Mouse (Mus musculus): ENCODE data around the gene Edc4.

Edc4 gene

GRCm38 (mm10) chr8:105861951-105862350, 18.7 kb upstream of the Edc4 start:
- in situ Hi-C loops (cut with MboI; ENCODE audit: low pct_unique_long_range_greater_than_20kb in 1 of 2, low sequenced_read_pairs in 2 of 2, unreplicated experiment in 1 of 2): no loop called here

- in situ Hi-C loops (cut with MboI; ENCODE audit: low pct_unique_long_range_greater_than_20kb in 1 of 2, low sequenced_read_pairs in 2 of 2, unreplicated experiment in 1 of 2): no loop called here
These were observed 14.2 kb upstream of the Edc4 start for GRCm38 (mm10) chr8:105866364-105867029.

GRCm38 (mm10) chr8:105874301-105874700, 6.4 kb upstream of the Edc4 start:
- in situ Hi-C loops (cut with MboI; ENCODE audit: low pct_unique_long_range_greater_than_20kb in 1 of 2, low sequenced_read_pairs in 2 of 2, unreplicated experiment in 1 of 2): no loop called here

GRCm38 (mm10) chr8:105889756-105890465, 9.2 kb downstream of the Edc4 start:
- in situ Hi-C loops (cut with MboI; ENCODE audit: low pct_unique_long_range_greater_than_20kb in 1 of 2, low sequenced_read_pairs in 2 of 2, unreplicated experiment in 1 of 2): no loop called here

GRCm38 (mm10) chr8:105890870-105891269, 10.2 kb downstream of the Edc4 start:
- in situ Hi-C loops (cut with MboI; ENCODE audit: low pct_unique_long_range_greater_than_20kb in 1 of 2, low sequenced_read_pairs in 2 of 2, unreplicated experiment in 1 of 2): no loop called here

GRCm38 (mm10) chr8:105892432-105892831, 11.8 kb downstream of the Edc4 start:
- in situ Hi-C loops (cut with MboI; ENCODE audit: low pct_unique_long_range_greater_than_20kb in 1 of 2, low sequenced_read_pairs in 2 of 2, unreplicated experiment in 1 of 2): no loop called here

- in situ Hi-C loops (cut with MboI; ENCODE audit: low pct_unique_long_range_greater_than_20kb in 1 of 2, low sequenced_read_pairs in 2 of 2, unreplicated experiment in 1 of 2): no loop called here
These were observed 12.7 kb downstream of the Edc4 start, which contains the start of gene Nrn1l for GRCm38 (mm10) chr8:105893339-105893738. Nrn1l (plus strand) TSS chr8:105893567.

- in situ Hi-C loops (cut with MboI; ENCODE audit: low pct_unique_long_range_greater_than_20kb in 1 of 2, low sequenced_read_pairs in 2 of 2, unreplicated experiment in 1 of 2): no loop called here
These were observed 17.3 kb downstream of the Edc4 start for GRCm38 (mm10) chr8:105897801-105898480.

GRCm38 (mm10) chr8:105900180-105900940, 19.7 kb downstream of the Edc4 start, which contains the start of gene Pskh1:
Pskh1 (plus strand) TSS chr8:105900441.
- in situ Hi-C loops (cut with MboI; ENCODE audit: low pct_unique_long_range_greater_than_20kb in 1 of 2, low sequenced_read_pairs in 2 of 2, unreplicated experiment in 1 of 2): no loop called here

- in situ Hi-C loops (cut with MboI; ENCODE audit: low pct_unique_long_range_greater_than_20kb in 1 of 2, low sequenced_read_pairs in 2 of 2, unreplicated experiment in 1 of 2): no loop called here
These were observed 20.4 kb downstream of the Edc4 start for GRCm38 (mm10) chr8:105900941-105901616.

- in situ Hi-C loops (cut with MboI; ENCODE audit: low pct_unique_long_range_greater_than_20kb in 1 of 2, low sequenced_read_pairs in 2 of 2, unreplicated experiment in 1 of 2): no loop called here
These were observed 38.7 kb downstream of the Edc4 start for GRCm38 (mm10) chr8:105919390-105919789.

GRCm38 (mm10) chr8:105925123-105925522, 44.4 kb downstream of the Edc4 start:
- in situ Hi-C loops (cut with MboI; ENCODE audit: low pct_unique_long_range_greater_than_20kb in 1 of 2, low sequenced_read_pairs in 2 of 2, unreplicated experiment in 1 of 2): loop anchor here in 1 of 2 experiments (10.0 kb wide), 1 partner anchor 210 kb away; no protein-coding TSS in a partner anchor

- in situ Hi-C loops (cut with MboI; ENCODE audit: low pct_unique_long_range_greater_than_20kb in 1 of 2, low sequenced_read_pairs in 2 of 2, unreplicated experiment in 1 of 2): no loop called here
These were observed 49.9 kb downstream of the Edc4 start for GRCm38 (mm10) chr8:105930602-105931001.

GRCm38 (mm10) chr8:105931271-105931670, 50.6 kb downstream of the Edc4 start:
- in situ Hi-C loops (cut with MboI; ENCODE audit: low pct_unique_long_range_greater_than_20kb in 1 of 2, low sequenced_read_pairs in 2 of 2, unreplicated experiment in 1 of 2): no loop called here

- in situ Hi-C loops (cut with MboI; ENCODE audit: low pct_unique_long_range_greater_than_20kb in 1 of 2, low sequenced_read_pairs in 2 of 2, unreplicated experiment in 1 of 2): no loop called here
These were observed 51.8 kb downstream of the Edc4 start for GRCm38 (mm10) chr8:105932525-105932924.

GRCm38 (mm10) chr8:105933762-105934161, 53.1 kb downstream of the Edc4 start, which contains the start of gene Ctrl:
Ctrl (minus strand) TSS chr8:105933862.
- in situ Hi-C loops (cut with MboI; ENCODE audit: low pct_unique_long_range_greater_than_20kb in 1 of 2, low sequenced_read_pairs in 2 of 2, unreplicated experiment in 1 of 2): no loop called here

GRCm38 (mm10) chr8:105935105-105935504, 54.4 kb downstream of the Edc4 start:
- in situ Hi-C loops (cut with MboI; ENCODE audit: low pct_unique_long_range_greater_than_20kb in 1 of 2, low sequenced_read_pairs in 2 of 2, unreplicated experiment in 1 of 2): no loop called here

Data from mouse embryonic stem cell (cell line).